Mouse (Mus musculus) heart, adult 10 weeks (tissue): ENCODE measurements around the gene Prdm4. TPM values are rescaled to one million over a fixed set of nuclear protein-coding genes. Genes with fewer than 3 reads are reported as not detected.

Experiments
- polyA plus RNA-seq: library from polyadenylated mRNA; stranded (reverse); fragments of 350-450 nt; fragmentation: Illumina TruSeq; extraction: RNeasy Lipid Tissue Mini Kit (QIAGEN cat#74804); gene quantifications from one replicate; pipeline ENCODE4 v1.2.3, GENCODE M21; 2014; ENCODE audit warnings: low read depth, low replicate concordance

Gene Prdm4
- 11.2 TPM for polyA plus RNA-seq

GRCm38 (mm10) chr10:85916498-85917309, at the start of gene Prdm4:
Prdm4 (minus strand) TSS chr10:85917142.

GRCm38 (mm10) chr10:85957464-85957950, 40.6 kb upstream of the Prdm4 start, which contains the start of gene Rtcb:
Rtcb (minus strand) TSS chr10:85957823.

GRCm38 (mm10) chr10:85927676-85928445, 10.9 kb upstream of the Prdm4 start, which contains the start of gene Ascl4:
Ascl4 (plus strand) TSS chr10:85927681.

Other genes with a start within 250 kb of the Prdm4 start
- 18.6 TPM for gene Pwp1, start 87.6 kb downstream of the Prdm4 start, polyA plus RNA-seq
- gene Ascl4, start 10.5 kb upstream of the Prdm4 start, polyA plus RNA-seq = not detected
- 81.0 TPM for gene Rtcb, start 40.7 kb upstream of the Prdm4 start, polyA plus RNA-seq
- not detected for gene Bpifc, start 94.8 kb upstream of the Prdm4 start, polyA plus RNA-seq
- gene Fbxo7, start 104.8 kb upstream of the Prdm4 start, polyA plus RNA-seq = 16.5 TPM